Mouse (Mus musculus) 3T3-L1 (cell line): Measurements from ENCODE around the gene Tcirg1.
A peak's percentile ranks its signal among the peaks of the same experiment; 100 is the strongest.

Experiments used
- DNase-seq: peaks from one replicate; pipeline ENCODE4 v3.0.0-alpha.2; 2015; ENCODE audit warnings: low read depth, low spot score

Gene Tcirg1

DNA sequence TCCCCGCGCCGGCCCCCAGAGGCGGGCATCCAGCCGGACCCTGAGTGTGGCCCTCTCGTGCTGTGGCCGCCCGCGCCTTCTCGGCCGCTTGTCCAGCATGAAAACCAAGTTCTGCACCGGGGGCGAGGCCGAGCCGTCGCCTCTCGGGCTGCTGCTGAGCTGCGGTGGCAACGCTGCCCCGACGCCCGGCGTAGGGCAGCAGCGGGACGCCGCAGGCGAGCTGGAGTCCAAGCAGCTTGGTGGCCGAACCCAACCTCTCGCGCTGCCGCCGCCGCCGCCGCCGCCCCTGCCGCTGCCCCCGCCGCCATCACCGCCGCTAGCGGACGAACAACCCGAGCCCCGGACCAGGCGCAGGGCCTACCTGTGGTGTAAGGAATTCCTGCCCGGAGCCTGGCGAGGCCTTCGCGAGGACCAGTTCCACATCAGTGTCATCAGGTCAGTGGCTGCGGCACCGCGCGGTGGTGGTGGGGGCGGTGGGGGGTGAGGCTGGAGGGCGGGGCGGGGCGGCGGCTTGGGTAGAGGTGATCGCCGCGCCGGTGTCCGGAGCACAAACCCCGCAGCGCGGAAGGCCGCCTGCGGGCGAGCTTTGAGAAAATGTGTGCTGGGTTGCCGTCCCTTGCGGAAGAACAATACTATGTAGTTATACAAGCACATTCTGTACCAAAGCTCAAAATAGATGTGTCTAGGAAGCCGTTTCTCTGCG lies 54.8 kb downstream of the Tcirg1 start:
- DNase-seq: peak; percentile 58

DNA sequence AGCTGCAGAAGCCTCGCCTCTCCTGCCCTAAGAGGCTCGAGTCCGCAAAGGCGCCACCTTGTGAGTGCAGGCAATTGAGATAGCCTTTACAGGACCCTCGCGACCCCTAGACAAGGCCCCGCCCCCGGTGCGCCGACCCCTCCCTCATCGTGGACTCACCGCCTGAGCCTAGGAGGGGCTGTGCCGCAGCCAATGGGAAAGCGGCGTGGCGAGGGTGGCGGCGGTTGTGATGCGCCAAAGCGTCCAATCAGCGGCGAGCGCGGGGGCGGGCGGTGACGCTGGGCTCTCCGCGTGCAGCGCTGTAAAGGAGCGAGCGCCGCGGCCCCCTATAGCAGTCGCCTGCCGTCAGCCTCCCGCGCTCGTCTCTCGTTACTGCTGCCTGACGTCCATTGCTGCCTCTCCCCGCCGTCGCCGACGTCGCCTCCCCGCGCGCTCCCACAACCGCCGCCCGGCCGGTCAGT lies 55.4 kb downstream of the Tcirg1 start, which contains the start of gene Chka:
TSS of gene Chka (plus strand) at position 272 of the 461 bp plus-strand sequence.
- DNase-seq: peak; percentile 96

DNA sequence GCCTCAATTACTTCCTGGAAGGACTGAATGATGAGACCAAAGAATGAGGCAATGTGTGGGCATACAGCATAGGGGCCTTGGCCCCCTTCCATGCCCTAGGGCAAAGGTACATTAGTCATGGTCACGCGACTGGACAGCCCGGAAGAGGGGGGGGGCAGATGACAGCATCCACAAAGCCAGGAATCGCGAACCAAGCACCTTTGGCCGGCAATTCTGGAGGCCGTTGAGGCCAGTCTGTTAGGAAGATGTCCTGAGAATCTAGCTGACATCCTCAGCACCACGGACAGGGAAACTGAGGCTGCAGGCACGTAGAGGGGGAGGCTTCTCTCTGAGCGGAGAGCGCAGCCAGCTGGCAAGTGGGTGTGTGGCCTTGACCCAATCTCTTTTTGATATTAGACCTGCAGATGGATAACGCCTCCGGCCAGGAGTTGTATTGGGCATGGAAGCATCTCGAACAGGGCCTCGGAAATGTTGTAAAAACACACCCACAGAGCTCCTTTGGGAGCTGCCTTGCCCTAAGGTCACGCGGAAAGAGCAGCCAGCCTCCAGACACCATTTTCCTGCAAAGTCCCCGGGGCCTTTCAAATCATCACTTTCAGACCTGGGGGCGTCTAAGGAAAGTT lies 56.0 kb downstream of the Tcirg1 start:
- DNase-seq: peak; percentile 83

DNA sequence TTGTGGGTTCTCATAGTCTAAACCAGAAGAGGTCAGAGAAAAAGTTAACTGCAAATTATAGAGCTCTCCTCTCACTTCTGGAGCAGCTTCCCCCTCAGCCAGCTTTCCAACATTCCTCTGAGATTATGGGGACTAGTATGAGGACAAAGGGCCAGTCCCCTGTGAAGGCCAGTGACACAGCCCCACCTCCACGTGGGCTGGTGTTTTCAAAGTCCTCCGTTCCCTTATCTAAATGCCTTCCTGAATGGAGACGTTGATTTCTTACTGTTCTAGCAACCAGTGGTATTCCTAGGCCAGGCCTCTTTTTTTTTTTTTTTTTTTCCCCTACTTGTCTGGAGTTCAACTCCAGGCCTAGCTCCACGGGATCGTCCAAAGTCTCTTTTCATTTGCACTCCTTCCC lies 56.9 kb downstream of the Tcirg1 start:
- DNase-seq: no peak

DNA sequence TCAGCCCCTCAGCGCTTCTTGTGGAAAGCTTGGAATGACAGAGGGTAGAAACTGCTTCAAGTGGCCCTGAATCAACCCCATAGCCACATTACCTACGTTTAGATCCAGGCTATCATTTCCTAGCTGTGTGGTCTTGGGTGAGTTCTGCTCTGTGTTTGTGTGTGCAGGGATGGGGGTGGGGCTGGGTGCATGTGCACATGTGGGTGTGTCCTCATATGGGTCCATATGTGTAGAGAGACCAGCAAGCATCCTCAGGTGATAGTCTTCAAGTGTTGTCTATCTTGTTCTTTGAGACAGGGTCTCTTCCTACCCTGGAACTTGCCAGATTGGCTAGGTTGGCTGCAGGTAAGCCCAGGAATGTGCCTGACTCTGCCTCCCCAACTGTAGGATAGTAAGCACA lies 57.7 kb downstream of the Tcirg1 start:
- DNase-seq: no peak

DNA sequence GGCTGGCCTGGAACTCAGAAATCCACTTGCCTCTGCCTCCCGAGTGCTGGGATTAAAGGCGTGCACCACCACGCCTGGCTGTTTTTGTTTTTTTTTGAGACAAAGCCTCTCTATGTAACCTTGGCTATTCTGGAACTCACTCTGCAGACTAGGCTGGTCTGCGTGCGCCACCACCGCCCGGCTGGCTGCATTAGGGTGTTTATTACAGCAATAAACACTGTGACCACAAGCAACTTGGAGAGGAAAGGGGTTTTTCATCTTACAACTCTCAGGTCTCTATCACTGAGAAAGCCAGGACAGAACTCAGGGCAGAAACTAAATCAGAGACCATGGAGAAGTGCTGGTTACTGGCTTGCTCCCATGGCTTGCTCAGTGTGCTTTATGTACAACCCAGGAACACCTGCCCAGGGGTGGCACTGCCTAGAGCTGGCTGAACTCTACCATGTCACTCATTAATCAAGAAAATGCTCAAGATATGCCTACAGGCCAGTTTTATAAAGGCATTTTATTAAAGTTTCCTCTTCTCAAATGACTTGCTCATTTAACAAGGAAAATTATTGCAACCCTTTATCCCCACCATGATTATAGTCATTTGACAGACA lies 58.6 kb downstream of the Tcirg1 start:
- no peak for DNase-seq

DNA sequence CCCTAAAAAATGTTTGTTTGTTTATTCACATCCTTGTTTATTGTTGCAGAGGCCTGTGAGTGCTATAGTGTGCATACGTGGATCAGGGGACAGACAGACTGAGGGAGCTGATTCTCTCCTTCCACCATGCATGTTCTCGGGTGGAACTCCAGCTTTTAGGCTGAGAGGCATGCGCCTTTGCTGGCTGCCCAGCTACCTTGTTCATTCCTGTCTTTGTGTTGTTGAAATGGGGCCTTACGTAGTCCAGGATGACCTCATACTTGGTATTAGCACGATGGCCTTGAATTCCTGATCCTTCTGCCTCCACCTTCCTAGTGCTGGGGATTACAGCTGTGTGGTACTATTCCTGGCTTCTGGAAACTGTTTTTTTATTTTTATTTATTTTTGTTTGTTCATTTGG lies 59.2 kb downstream of the Tcirg1 start:
- DNase-seq: no peak

DNA sequence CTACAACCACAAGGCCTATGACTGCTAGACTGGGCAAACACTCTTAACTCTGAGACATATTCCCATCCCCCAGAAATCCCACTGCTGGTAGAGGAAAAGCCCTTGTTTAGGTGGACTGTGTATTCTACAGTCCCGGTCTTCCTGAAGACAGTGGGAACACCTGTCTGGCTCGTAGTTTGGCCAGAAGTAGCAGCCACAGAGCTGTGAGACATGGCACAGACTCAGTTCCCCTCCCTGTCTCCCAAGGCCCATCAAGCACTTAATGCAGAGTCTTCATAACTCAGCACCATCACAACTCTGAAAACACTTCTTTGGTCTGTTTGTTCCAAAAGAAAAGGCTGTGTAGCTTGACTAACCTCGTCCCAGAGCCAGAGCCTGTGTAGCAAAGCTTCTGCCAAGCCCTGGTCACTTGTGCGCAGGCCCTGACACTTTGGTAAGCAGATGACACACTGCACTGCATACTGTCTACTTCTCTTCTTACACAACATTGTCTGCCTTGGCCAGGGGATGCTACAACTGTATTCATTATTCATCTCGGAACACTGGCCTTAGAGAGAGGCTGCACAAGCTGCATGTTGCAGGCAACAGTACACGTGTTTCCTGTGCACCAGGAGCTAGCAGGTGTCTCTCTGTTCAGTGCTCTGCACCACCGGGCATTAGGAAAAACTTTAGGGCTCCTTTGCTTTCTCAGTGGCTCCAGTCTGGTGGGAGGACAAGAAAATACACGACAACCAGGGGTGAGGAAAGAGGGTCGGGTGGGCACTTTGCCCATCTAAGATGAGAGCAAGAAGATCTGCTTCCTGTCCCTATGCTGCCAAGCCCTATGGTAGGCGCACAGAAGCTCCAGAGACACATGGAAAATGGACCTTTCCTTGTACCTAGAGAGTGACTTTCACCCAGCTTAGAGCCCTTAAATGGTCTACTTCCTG lies 60.0 kb downstream of the Tcirg1 start:
- no peak for DNase-seq
